Mouse (Mus musculus): ENCODE results near the gene Trpm1. TPM values are rescaled to one million over a fixed set of nuclear protein-coding genes. Genes with fewer than 3 reads are reported as not detected.

Gene Trpm1
- polyA plus RNA-seq, 2 experiments: not detected

- H3K9me3 ChIP-seq (ENCODE audit: control insufficient read depth, low read length): no peaks in the 10 kb centered on the region
- no peak for DNase-seq (ENCODE audit: low read depth in 3 of 3, low spot score in 3 of 3)
- H3K4me3 ChIP-seq (ENCODE audit: insufficient read depth in 1 of 2, low read depth in 2 of 2, low read length in 2 of 2): no peak overlapping the region
- WGBS (ENCODE audit: insufficient replicate concordance): 65% methylated on average over 6 of the region's 6 CpGs
- no peak overlapping the region for H3K27ac ChIP-seq
- no peak overlapping the region for H3K9ac ChIP-seq (replicated peaks)
- H3K4me2 ChIP-seq (ENCODE audit: low read depth): no peak overlapping the region
- no peaks in the 10 kb centered on the region for H3K4me1 ChIP-seq (replicated peaks; ENCODE audit: control insufficient read depth in 2 of 2, insufficient read depth in 2 of 2, low read length in 1 of 2)
- no peaks in the 10 kb centered on the region for H3K27me3 ChIP-seq (ENCODE audit: control insufficient read depth, insufficient read depth, low read length)
- no peaks in the 10 kb centered on the region for H3K36me3 ChIP-seq (replicated peaks; ENCODE audit: control insufficient read depth, insufficient read depth, low read depth)
- no peak for ATAC-seq (ENCODE audit: insufficient read depth)
- TF ChIP-seq EP300 (IDR thresholded peaks at IDR 0.05; ENCODE audit: low read depth): no peak
- TF ChIP-seq CTCF (IDR thresholded peaks at IDR 0.05; ENCODE audit: low read depth): no peak
These were observed 90.7 kb downstream of the Trpm1 start for GRCm38 (mm10) chr7:64244371-64244770.

DNA sequence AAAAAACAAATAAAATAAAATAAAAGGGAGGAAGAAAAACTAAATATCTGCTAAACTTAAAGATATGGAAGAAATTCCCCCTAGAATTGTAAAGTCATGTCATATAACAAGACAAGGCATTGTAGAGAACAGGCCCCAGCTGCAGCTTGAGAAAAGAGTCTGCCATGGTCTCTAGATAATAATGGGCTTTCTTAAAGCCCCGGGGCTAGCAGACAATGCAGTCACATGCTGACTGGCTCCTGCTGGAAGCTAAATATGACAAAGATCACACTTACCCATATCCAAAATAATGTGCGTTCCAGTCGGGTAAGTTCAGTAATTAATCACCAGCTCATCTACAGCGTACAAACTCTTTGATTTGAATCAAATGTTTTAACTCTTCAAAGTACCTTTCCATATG, 93.1 kb downstream of the Trpm1 start:
- no peak overlapping the region for H3K9ac ChIP-seq (replicated peaks)
- 63% methylated on average over 4 of the region's 4 CpGs for WGBS (ENCODE audit: insufficient replicate concordance)
- H3K27me3 ChIP-seq (ENCODE audit: control insufficient read depth, insufficient read depth, low read length): no peaks in the 10 kb centered on the region
- no peak for TF ChIP-seq EP300 (IDR thresholded peaks at IDR 0.05; ENCODE audit: low read depth)
- TF ChIP-seq CTCF (IDR thresholded peaks at IDR 0.05; ENCODE audit: low read depth): no peak
- no peaks in the 10 kb centered on the region for H3K36me3 ChIP-seq (replicated peaks; ENCODE audit: control insufficient read depth, insufficient read depth, low read depth)
- H3K9me3 ChIP-seq (ENCODE audit: control insufficient read depth, low read length): no peaks in the 10 kb centered on the region
- no peak overlapping the region for H3K27ac ChIP-seq
- DNase-seq (ENCODE audit: low read depth in 3 of 3, low spot score in 3 of 3) (no peak), ATAC-seq (ENCODE audit: insufficient read depth) (no peak)
- no peak overlapping the region for H3K4me2 ChIP-seq (ENCODE audit: low read depth)
- H3K4me3 ChIP-seq (ENCODE audit: insufficient read depth in 1 of 2, low read depth in 2 of 2, low read length in 2 of 2): no peak overlapping the region
- no peaks in the 10 kb centered on the region for H3K4me1 ChIP-seq (replicated peaks; ENCODE audit: control insufficient read depth in 2 of 2, insufficient read depth in 2 of 2, low read length in 1 of 2)

- no peak overlapping the region for H3K27ac ChIP-seq
- 56% methylated on average over 1 of the region's 1 CpGs for WGBS (ENCODE audit: insufficient replicate concordance)
- no peak overlapping the region for H3K4me3 ChIP-seq (ENCODE audit: insufficient read depth in 1 of 2, low read depth in 2 of 2, low read length in 2 of 2)
- no peaks in the 10 kb centered on the region for H3K36me3 ChIP-seq (replicated peaks; ENCODE audit: control insufficient read depth, insufficient read depth, low read depth)
- no peaks in the 10 kb centered on the region for H3K27me3 ChIP-seq (ENCODE audit: control insufficient read depth, insufficient read depth, low read length)
- no peaks in the 10 kb centered on the region for H3K4me1 ChIP-seq (replicated peaks; ENCODE audit: control insufficient read depth in 2 of 2, insufficient read depth in 2 of 2, low read length in 1 of 2)
- H3K9ac ChIP-seq (replicated peaks): no peak overlapping the region
- DNase-seq (ENCODE audit: low read depth in 3 of 3, low spot score in 3 of 3) (no peak), ATAC-seq (ENCODE audit: insufficient read depth) (no peak)
- no peak overlapping the region for H3K4me2 ChIP-seq (ENCODE audit: low read depth)
- TF ChIP-seq EP300 (IDR thresholded peaks at IDR 0.05; ENCODE audit: low read depth): no peak
- TF ChIP-seq CTCF (IDR thresholded peaks at IDR 0.05; ENCODE audit: low read depth): no peak
- H3K9me3 ChIP-seq (ENCODE audit: control insufficient read depth, low read length): no peaks in the 10 kb centered on the region
These were observed 94.7 kb downstream of the Trpm1 start for GRCm38 (mm10) chr7:64248352-64248751.

GRCm38 (mm10) chr7:64249715-64250114, 96.1 kb downstream of the Trpm1 start:
- H3K9me3 ChIP-seq (ENCODE audit: control insufficient read depth, low read length): no peaks in the 10 kb centered on the region
- 16% methylated on average over 4 of the region's 4 CpGs for WGBS (ENCODE audit: insufficient replicate concordance)

DNA sequence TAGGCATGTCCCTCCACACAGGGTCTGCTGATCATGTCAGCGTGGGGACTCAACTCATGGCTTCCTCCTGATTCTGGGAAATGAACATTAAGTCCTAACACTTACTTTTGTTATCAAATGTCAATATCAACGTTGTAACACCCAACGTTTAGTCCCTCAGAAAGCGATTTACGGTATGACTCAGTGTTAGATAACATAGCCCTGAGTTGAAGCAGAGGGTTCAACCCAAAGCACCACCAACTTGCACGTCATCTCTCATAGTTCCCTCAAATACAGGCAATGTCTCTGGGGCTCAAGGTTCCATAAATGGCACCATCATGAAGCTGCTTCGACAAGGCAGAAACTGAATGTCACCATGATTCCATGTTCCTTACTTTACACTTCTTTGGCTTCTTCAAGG, 96.8 kb downstream of the Trpm1 start:
- no peak for TF ChIP-seq CTCF (IDR thresholded peaks at IDR 0.05; ENCODE audit: low read depth)
- no peak overlapping the region for H3K27ac ChIP-seq
- H3K4me3 ChIP-seq (ENCODE audit: insufficient read depth in 1 of 2, low read depth in 2 of 2, low read length in 2 of 2): no peak overlapping the region
- WGBS (ENCODE audit: insufficient replicate concordance): 63% methylated on average over 7 of the region's 7 CpGs
- no peak for DNase-seq (ENCODE audit: low read depth in 3 of 3, low spot score in 3 of 3)
- H3K36me3 ChIP-seq (replicated peaks; ENCODE audit: control insufficient read depth, insufficient read depth, low read depth): no peaks in the 10 kb centered on the region
- H3K4me1 ChIP-seq (replicated peaks; ENCODE audit: control insufficient read depth in 2 of 2, insufficient read depth in 2 of 2, low read length in 1 of 2): no peaks in the 10 kb centered on the region
- H3K9me3 ChIP-seq (ENCODE audit: control insufficient read depth, low read length): no peaks in the 10 kb centered on the region
- H3K9ac ChIP-seq (replicated peaks): no peak overlapping the region
- no peaks in the 10 kb centered on the region for H3K27me3 ChIP-seq (ENCODE audit: control insufficient read depth, insufficient read depth, low read length)
- no peak for ATAC-seq (ENCODE audit: insufficient read depth)
- H3K4me2 ChIP-seq (ENCODE audit: low read depth): no peak overlapping the region

More at GRCm38 (mm10) chr7:64249715-64250114, 96.1 kb downstream of the Trpm1 start:
- no peaks in the 10 kb centered on the region for H3K36me3 ChIP-seq (replicated peaks; ENCODE audit: control insufficient read depth, insufficient read depth, low read depth)
- no peak overlapping the region for H3K4me3 ChIP-seq (ENCODE audit: insufficient read depth in 1 of 2, low read depth in 2 of 2, low read length in 2 of 2)
- H3K27me3 ChIP-seq (ENCODE audit: control insufficient read depth, insufficient read depth, low read length): no peaks in the 10 kb centered on the region
- no peaks in the 10 kb centered on the region for H3K4me1 ChIP-seq (replicated peaks; ENCODE audit: control insufficient read depth in 2 of 2, insufficient read depth in 2 of 2, low read length in 1 of 2)
- H3K27ac ChIP-seq: no peak overlapping the region
- no peak for ATAC-seq (ENCODE audit: insufficient read depth)
- no peak for DNase-seq (ENCODE audit: low read depth in 3 of 3, low spot score in 3 of 3)
- H3K4me2 ChIP-seq (ENCODE audit: low read depth): no peak overlapping the region
- H3K9ac ChIP-seq (replicated peaks): no peak overlapping the region
- TF ChIP-seq EP300 (IDR thresholded peaks at IDR 0.05; ENCODE audit: low read depth) (no peak), CTCF (IDR thresholded peaks at IDR 0.05; ENCODE audit: low read depth) (no peak)
